Mouse (Mus musculus) ES-Bruce4 (cell line): ENCODE results near the gene Selenof.

Experiments
- CTCF ChIP-seq: IDR thresholded peaks from one replicate; pipeline ENCODE4 v1.8.1; 2011; ENCODE audit warnings: low read depth, low read length
- EP300 ChIP-seq: IDR thresholded peaks from 2 replicates; pipeline ENCODE4 v1.6.1; 2011; ENCODE audit warnings: low read depth, low read length; ENCODE audit not compliant: insufficient read depth
- POLR2A ChIP-seq: IDR thresholded peaks from one replicate; pipeline ENCODE4 v1.8.1; 2011; ENCODE audit warnings: low read length; ENCODE audit not compliant: insufficient read depth

DNA sequence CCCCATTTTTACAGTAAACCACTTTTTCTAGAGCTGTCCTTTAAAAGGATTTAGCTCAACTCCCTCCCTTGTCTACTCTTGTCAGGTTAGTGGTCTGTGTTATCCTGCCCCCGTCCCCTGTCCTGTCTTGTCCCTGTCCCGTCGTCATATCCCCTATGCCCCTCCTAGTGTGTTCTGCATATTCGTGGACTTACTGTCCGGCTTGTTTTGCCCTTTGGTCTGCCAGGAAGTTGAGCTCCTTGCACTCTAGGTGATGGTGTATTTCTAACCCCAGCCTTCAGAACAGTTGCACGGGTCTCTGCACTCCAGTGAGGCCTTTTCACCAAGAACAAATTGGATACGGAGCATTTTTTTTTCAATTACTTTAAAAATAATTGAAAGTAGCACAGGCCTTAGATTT lies 10.2 kb downstream of the Selenof start:
- TF ChIP-seq POLR2A (no peak), EP300 (no peak), CTCF (no peak)
